Mouse (Mus musculus) heart, adult 2 months (tissue): ENCODE results near the gene Alyref.

Experiments
- CTCF ChIP-seq: fragments of 200-600 bp; IDR thresholded peaks from 2 replicates; pipeline ENCODE4 v1.8.1; 2022; ENCODE audit warnings: antibody characterized with exemption, mild to moderate bottlenecking, moderate library complexity
- POLR2A ChIP-seq: fragments of 200-500 bp; IDR thresholded peaks from 2 replicates; pipeline ENCODE4 v1.6.1; 2011; ENCODE audit warnings: mild to moderate bottlenecking, low read depth, low read length, control low read depth; ENCODE audit not compliant: insufficient read depth

DNA sequence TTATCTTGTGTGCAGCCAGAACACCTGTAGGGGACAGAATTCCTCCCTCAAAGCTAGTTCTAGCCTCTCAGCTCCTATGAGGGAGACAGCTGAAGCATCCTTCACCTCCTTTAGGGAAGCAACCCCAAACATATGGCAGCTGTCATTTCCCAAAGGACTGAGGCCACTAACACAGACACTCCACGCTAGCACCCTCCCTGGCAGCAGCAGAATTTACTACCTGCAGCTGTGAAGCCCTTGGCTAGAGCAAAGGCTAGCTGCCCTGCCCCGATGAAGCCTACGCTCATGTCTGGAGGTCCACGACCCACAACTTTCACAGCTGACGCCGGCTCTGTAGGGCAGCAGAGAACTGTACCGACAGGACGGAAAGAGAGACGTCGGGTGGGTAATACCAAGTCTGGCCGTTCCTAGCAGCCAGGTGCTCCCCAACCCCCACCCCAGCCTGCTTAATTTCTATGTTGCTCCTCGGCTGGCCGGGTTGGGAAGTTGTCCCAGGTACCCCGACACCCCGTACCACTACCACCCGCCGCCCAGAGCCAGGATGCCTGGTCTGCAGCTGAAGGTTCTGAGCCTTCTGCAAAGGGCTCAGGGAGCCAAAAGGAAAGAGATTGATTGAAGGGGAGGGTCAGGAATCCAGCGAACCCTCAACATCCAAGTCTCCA is 44.9 kb upstream of the Alyref start:
- TF ChIP-seq POLR2A (no peak), CTCF (no peak)
